Mouse (Mus musculus) CH12.LX (cell line): ENCODE measurements around the gene Rhobtb1. TPM values are rescaled to one million over a fixed set of nuclear protein-coding genes. Genes with fewer than 3 reads are reported as not detected.

Source experiments
- DNase-seq: peaks from one replicate; pipeline ENCODE4 v3.0.0-alpha.2; 2013; ENCODE audit errors: extremely low read depth
- H3K27ac ChIP-seq: 2 replicates; pipeline ENCODE4 v1.5.1; 2012; ENCODE audit warnings: low read depth, mild to moderate bottlenecking, control low read depth, moderate library complexity; ENCODE audit not compliant: insufficient read depth
- H3K27me3 ChIP-seq: replicated peaks from 2 replicates; pipeline ENCODE3; 2012; ENCODE audit warnings: inconsistent platforms
- H3K36me3 ChIP-seq, 2 experiments: replicated peaks in 1 of 2; 2 replicates each; pipeline versions ENCODE3 to v1.6.1; 2012; ENCODE audit warnings: inconsistent platforms in 1 of 2, low read length in 1 of 2, mild to moderate bottlenecking in 1 of 2, mixed read lengths in 1 of 2, moderate library complexity in 1 of 2; ENCODE audit not compliant: control insufficient read depth in 1 of 2, insufficient read depth in 1 of 2
- H3K4me1 ChIP-seq, 2 experiments: 2 replicates each; pipeline ENCODE4 v1.6.1; 2012; ENCODE audit warnings: inconsistent platforms in 1 of 2, moderate library complexity in 1 of 2; ENCODE audit not compliant: insufficient read depth in 2 of 2, control insufficient read depth in 1 of 2
- H3K4me2 ChIP-seq: 2 replicates; pipeline ENCODE4 v1.6.1; 2012; ENCODE audit warnings: low read depth, mild to moderate bottlenecking, control low read depth; ENCODE audit not compliant: poor library complexity, insufficient read depth, severe bottlenecking
- H3K4me3 ChIP-seq, 3 experiments: fragments of 150-350 bp in 1 of 3; sonication (generic) in 1 of 3; replicated peaks in 1 of 3; 2 replicates each; pipeline versions ENCODE3 to v1.5.1; 2011 to 2012; ENCODE audit warnings: low read depth in 2 of 3, low read length in 2 of 3, mild to moderate bottlenecking in 2 of 3, moderate library complexity in 2 of 3, control low read depth in 1 of 3, improper control_type of control experiment in 1 of 3, inconsistent platforms in 1 of 3, mixed read lengths in 1 of 3; ENCODE audit not compliant: poor library complexity in 1 of 3
- H3K79me2 ChIP-seq: replicated peaks from 2 replicates; pipeline ENCODE4 v1.6.1; 2012; ENCODE audit warnings: mild to moderate bottlenecking, moderate library complexity; ENCODE audit not compliant: control insufficient read depth, poor library complexity, insufficient read depth, severe bottlenecking; ENCODE audit errors: extremely low read depth
- H3K9ac ChIP-seq: 2 replicates; pipeline ENCODE4 v1.6.1; 2012; ENCODE audit warnings: low read depth, mild to moderate bottlenecking, control low read depth, moderate library complexity; ENCODE audit not compliant: insufficient read depth
- H3K9me3 ChIP-seq: replicated peaks from 2 replicates; pipeline ENCODE3; 2012; ENCODE audit warnings: low read length, inconsistent platforms, mixed read lengths
- CHD2 ChIP-seq: IDR thresholded peaks from 2 replicates; pipeline ENCODE4 v1.6.1; 2011; ENCODE audit warnings: low read length, improper control_type of control experiment
- CTCF ChIP-seq, 2 experiments: IDR thresholded peaks in 1 of 2; conservative IDR thresholded peaks in 1 of 2; 2 replicates each; pipeline ENCODE4 v1.5.1; 2011 to 2012; ENCODE audit warnings: low read depth in 2 of 2, low read length in 2 of 2, improper control_type of control experiment in 1 of 2, inconsistent platforms in 1 of 2, mild to moderate bottlenecking in 1 of 2, moderate library complexity in 1 of 2
- E2F4 ChIP-seq: IDR thresholded peaks from 2 replicates; pipeline ENCODE4 v1.6.1; 2011; ENCODE audit warnings: low read depth, low read length, improper control_type of control experiment; ENCODE audit not compliant: insufficient replicate concordance
- ETS1 ChIP-seq: conservative IDR thresholded peaks from 2 replicates; pipeline ENCODE4 v1.6.1; 2012; ENCODE audit warnings: low read depth, mild to moderate bottlenecking, inconsistent platforms, low read length, improper control_type of control experiment, moderate library complexity
- IRF4 ChIP-seq: IDR thresholded peaks from 2 replicates; pipeline ENCODE4 v1.6.1; 2014; ENCODE audit warnings: low read depth, mild to moderate bottlenecking, inconsistent platforms, low read length, improper control_type of control experiment
- JUN ChIP-seq: IDR thresholded peaks from 2 replicates; pipeline ENCODE4 v1.6.1; 2011; ENCODE audit warnings: low read depth, mild to moderate bottlenecking, low read length, improper control_type of control experiment, moderate library complexity; ENCODE audit not compliant: insufficient read depth
- KAT2A ChIP-seq: IDR thresholded peaks from 2 replicates; pipeline ENCODE4 v1.6.1; 2012; ENCODE audit warnings: low read length, improper control_type of control experiment, inconsistent platforms; ENCODE audit not compliant: insufficient replicate concordance
- MAFK ChIP-seq: IDR thresholded peaks from 2 replicates; pipeline ENCODE4 v1.6.1; 2011; ENCODE audit warnings: low read length, improper control_type of control experiment; ENCODE audit not compliant: insufficient replicate concordance
- MAX ChIP-seq: IDR thresholded peaks from 2 replicates; pipeline ENCODE4 v1.6.1; 2011; ENCODE audit warnings: low read length, improper control_type of control experiment
- MEF2A ChIP-seq: IDR thresholded peaks from 2 replicates; pipeline ENCODE4 v1.6.1; 2014; ENCODE audit warnings: low read depth, mild to moderate bottlenecking, inconsistent platforms, low read length, improper control_type of control experiment, borderline replicate concordance
- SMC3 ChIP-seq: IDR thresholded peaks from 2 replicates; pipeline ENCODE4 v1.6.1; 2011; ENCODE audit warnings: low read depth, low read length, improper control_type of control experiment
- UBTF ChIP-seq: IDR thresholded peaks from 2 replicates; pipeline ENCODE4 v1.6.1; 2012; ENCODE audit warnings: low read depth, mild to moderate bottlenecking, inconsistent platforms, low read length, improper control_type of control experiment, moderate library complexity
- ZKSCAN1 ChIP-seq: IDR thresholded peaks from 2 replicates; pipeline ENCODE4 v1.6.1; 2012; ENCODE audit warnings: low read depth, inconsistent platforms, low read length, improper control_type of control experiment, borderline replicate concordance
- dilution Hi-C: fragments of 300-500 bp; cut with MboI; formaldehyde crosslinking; loops from 2 replicates; pipeline ENCODE4 v1.14.3; 2020; ENCODE audit warnings: low sequenced_read_pairs; ENCODE audit not compliant: extremely low pct_unique_long_range_greater_than_20kb, extremely low pct_ligation_motif_present
- in situ Hi-C: fragments of 300-500 bp; cut with MboI; formaldehyde crosslinking; loops from 3 replicates; pipeline ENCODE4 v1.14.3; 2019; ENCODE audit warnings: low sequenced_read_pairs, low pct_ligation_motif_present, low pct_unique_long_range_greater_than_20kb, mixed read lengths
- polyA plus RNA-seq: library from polyadenylated mRNA; unstranded; fragments of >175 nt; gene quantifications from 2 replicates; pipeline ENCODE4 v1.2.1, GENCODE M21; 2012; ENCODE audit warnings: low read depth; ENCODE audit not compliant: insufficient read length
- total RNA-seq, 2 experiments: library from RNA; depleted of rRNA; stranded (reverse); fragments of 300-350 nt in 1 of 2; fragments of >200 nt in 1 of 2; gene quantifications; 2 replicates each; pipeline ENCODE4 v1.2.3; 2012 to 2014

Gene Rhobtb1
- total and polyA plus RNA-seq, 3 experiments: 3.1 to 12.2 (median 3.4) TPM

- in situ Hi-C loops: no loop called here
- peaks cover 6% of the 10 kb centered on the region for H3K9me3 ChIP-seq
- H3K4me1 ChIP-seq: no peaks in the 10 kb centered on the region
- H3K27me3 ChIP-seq: no peaks in the 10 kb centered on the region
- no peaks in the 10 kb centered on the region for H3K36me3 ChIP-seq
- dilution Hi-C loops: no loop called here
- no peak overlapping the region for H3K9ac ChIP-seq
- no peak overlapping the region for H3K4me3 ChIP-seq
- no peak for DNase-seq
- H3K27ac ChIP-seq: no peak overlapping the region
- H3K4me2 ChIP-seq: no peak overlapping the region
- H3K79me2 ChIP-seq: no peaks in the 10 kb centered on the region
- TF ChIP-seq JUN: no peak
- TF ChIP-seq MAFK: peak; percentile 59; the same call in 1 of the 2 replicates
Observed at GRCm38 (mm10) chr10:69117996-69118395, 33.2 kb upstream of the Rhobtb1 start.

- H3K36me3 ChIP-seq: no peaks in the 10 kb centered on the region
Observed at GRCm38 (mm10) chr10:69118893-69119292, 32.3 kb upstream of the Rhobtb1 start.

GRCm38 (mm10) chr10:69119456-69119855 is 31.8 kb upstream of the Rhobtb1 start:
- Histone ChIP-seq H3K4me3 (no peak overlapping the region), H3K4me2 (no peak overlapping the region), H3K27ac (no peak overlapping the region), H3K79me2 (no peaks in the 10 kb centered on the region), H3K9ac (no peak overlapping the region)
- TF ChIP-seq CHD2: no peak
- TF ChIP-seq KAT2A: no peak
- TF ChIP-seq, all 38 proteins: peak for 0
- Histone ChIP-seq H3K9me3 (peaks cover 4% of the 10 kb centered on the region), H3K36me3 (no peaks in the 10 kb centered on the region), H3K27me3 (no peaks in the 10 kb centered on the region), H3K4me1 (no peaks in the 10 kb centered on the region)
- dilution Hi-C loops: no loop called here
- in situ Hi-C loops: no loop called here
- DNase-seq: no peak

More at GRCm38 (mm10) chr10:69118893-69119292, 32.3 kb upstream of the Rhobtb1 start:
- no peak overlapping the region for H3K9ac ChIP-seq
- H3K9me3 ChIP-seq: peaks cover 4% of the 10 kb centered on the region
- H3K4me3 ChIP-seq: no peak overlapping the region
- H3K27me3 ChIP-seq: no peaks in the 10 kb centered on the region
- H3K4me2 ChIP-seq: no peak overlapping the region
- TF ChIP-seq CTCF (conservative IDR thresholded peaks at IDR 0.05 in 1 of 2, IDR thresholded peaks at IDR 0.05 in 1 of 2; ENCODE audit: low read depth in 2 of 2, low read length in 2 of 2) (no peak), IRF4 (no peak), ETS1 (no peak)
- no peaks in the 10 kb centered on the region for H3K79me2 ChIP-seq
- DNase-seq: no peak
- in situ Hi-C loops: no loop called here
- no peak overlapping the region for H3K27ac ChIP-seq
- dilution Hi-C loops: no loop called here
- H3K4me1 ChIP-seq: no peaks in the 10 kb centered on the region

DNA sequence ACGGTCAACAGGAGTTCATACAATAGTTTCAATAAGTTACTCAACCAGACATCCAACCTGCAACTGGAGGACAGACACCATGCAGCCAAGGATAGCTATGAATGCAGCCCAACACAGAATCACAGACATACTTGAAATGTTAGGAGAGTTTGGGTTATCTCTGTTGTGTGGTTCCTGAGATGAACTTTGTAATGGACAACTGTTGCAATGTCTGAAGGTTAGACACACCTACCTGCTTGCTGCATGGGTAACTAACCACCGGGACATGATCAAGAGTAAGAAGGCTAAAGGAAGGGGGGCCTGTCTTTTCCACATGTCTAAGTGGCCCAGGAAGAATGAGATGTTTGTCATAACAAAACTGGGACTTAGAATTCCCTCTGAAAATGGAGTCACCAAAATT is 24.7 kb upstream of the Rhobtb1 start:
- no peaks in the 10 kb centered on the region for H3K79me2 ChIP-seq
- H3K9ac ChIP-seq: no peak overlapping the region
- no peak overlapping the region for H3K4me3 ChIP-seq
- no peak overlapping the region for H3K4me2 ChIP-seq
- no peak for DNase-seq
- no peaks in the 10 kb centered on the region for H3K9me3 ChIP-seq
- H3K27ac ChIP-seq: no peak overlapping the region
- TF ChIP-seq MAX (no peak), E2F4 (no peak), ZKSCAN1 (no peak), MEF2A (no peak), UBTF (no peak), SMC3 (no peak)
- no peaks in the 10 kb centered on the region for H3K27me3 ChIP-seq
- in situ Hi-C loops (no loop called here), dilution Hi-C loops (no loop called here)
- H3K36me3 ChIP-seq: no peaks in the 10 kb centered on the region
- no peaks in the 10 kb centered on the region for H3K4me1 ChIP-seq
